Mouse (Mus musculus): ENCODE data around the gene Metrnl. TPM values are rescaled to one million over a fixed set of nuclear protein-coding genes. Genes with fewer than 3 reads are reported as not detected.

Gene Metrnl
- polyA plus RNA-seq, 1 experiment from 2014 or later = 21.5 TPM

DNA sequence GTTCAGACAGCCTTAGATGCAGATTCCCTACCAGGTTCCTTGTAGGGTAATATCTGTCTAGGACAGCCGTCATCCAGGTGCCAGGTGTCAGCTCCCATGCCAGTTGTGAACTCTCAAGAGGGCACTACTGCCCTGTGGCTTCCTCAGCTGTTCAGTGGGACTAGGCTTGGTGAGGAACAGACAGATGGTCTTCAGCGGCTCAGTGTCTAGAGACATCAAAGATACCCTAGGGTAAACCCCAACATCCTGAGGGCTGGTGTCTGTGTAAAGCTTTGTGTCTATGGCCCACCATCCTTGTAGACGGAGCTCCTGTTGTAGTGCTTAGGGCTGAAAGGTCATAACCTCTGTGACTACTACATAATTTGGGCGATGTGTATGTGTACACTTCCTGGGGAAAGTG is 4.1 kb upstream of the Metrnl start:
- Histone ChIP-seq H3K4me3 (ENCODE audit: low read depth, low read length) (no peak overlapping the region), H3K4me2 (ENCODE audit: low read depth, low read length) (no peak overlapping the region), H3K27ac (ENCODE audit: low read depth, low read length) (no peak overlapping the region), H3K27me3 (ENCODE audit: control insufficient read depth, insufficient read depth, low read length) (no peaks in the 10 kb centered on the region; the same call in 1 of the 2 replicates), H3K4me1 (ENCODE audit: control insufficient read depth, insufficient read depth, low read length) (no peaks in the 10 kb centered on the region), H3K9ac (replicated peaks; ENCODE audit: low read depth, low read length) (no peak overlapping the region), H3K36me3 (ENCODE audit: control insufficient read depth, insufficient read depth, low read length) (no peaks in the 10 kb centered on the region), H3K9me3 (ENCODE audit: control insufficient read depth, low read length) (no peaks in the 10 kb centered on the region)
- WGBS = 82% methylated on average over 4 of the region's 4 CpGs
- ATAC-seq (ENCODE audit: low read depth) = no peak

GRCm38 (mm10) chr11:121698381-121698955 is 2.9 kb upstream of the Metrnl start:
- no peak for ATAC-seq (ENCODE audit: low read depth)
- no peaks in the 10 kb centered on the region for H3K36me3 ChIP-seq (ENCODE audit: control insufficient read depth, insufficient read depth, low read length)
- no peaks in the 10 kb centered on the region for H3K4me1 ChIP-seq (ENCODE audit: control insufficient read depth, insufficient read depth, low read length)
- H3K9me3 ChIP-seq (ENCODE audit: control insufficient read depth, low read length) = no peaks in the 10 kb centered on the region
- H3K27me3 ChIP-seq (ENCODE audit: control insufficient read depth, insufficient read depth, low read length) = peaks cover 6% of the 10 kb centered on the region; the same call in 1 of the 2 replicates
- H3K4me3 ChIP-seq (ENCODE audit: low read depth, low read length) = no peak overlapping the region
- H3K9ac ChIP-seq (replicated peaks; ENCODE audit: low read depth, low read length) = no peak overlapping the region
- 78% methylated on average over 5 of the region's 5 CpGs for WGBS
- no peak overlapping the region for H3K4me2 ChIP-seq (ENCODE audit: low read depth, low read length)
- H3K27ac ChIP-seq (ENCODE audit: low read depth, low read length) = no peak overlapping the region

- ATAC-seq (ENCODE audit: low read depth) = peak; percentile 88
- WGBS = under 1% methylated on average over 67 of the region's 69 CpGs
- Histone ChIP-seq H3K27ac (ENCODE audit: low read depth, low read length) (no peak overlapping the region), H3K27me3 (ENCODE audit: control insufficient read depth, insufficient read depth, low read length) (peaks cover 14% of the 10 kb centered on the region), H3K4me1 (ENCODE audit: control insufficient read depth, insufficient read depth, low read length) (0 out of 2 replicates have a peak, but pooled peaks cover 5% of the 10 kb centered on the region), H3K36me3 (ENCODE audit: control insufficient read depth, insufficient read depth, low read length) (no peaks in the 10 kb centered on the region), H3K9me3 (ENCODE audit: control insufficient read depth, low read length) (no peaks in the 10 kb centered on the region), H3K9ac (replicated peaks; ENCODE audit: low read depth, low read length) (peak overlapping the region; percentile 52), H3K4me3 (ENCODE audit: low read depth, low read length) (peak overlapping the region; percentile 61), H3K4me2 (ENCODE audit: low read depth, low read length) (peak overlapping the region; percentile 98)
Measured at GRCm38 (mm10) chr11:121702111-121702894, 959 bp downstream of the Metrnl start.

- WGBS = under 1% methylated on average over 40 of the region's 40 CpGs
- Histone ChIP-seq H3K27ac (ENCODE audit: low read depth, low read length) (no peak overlapping the region), H3K4me2 (ENCODE audit: low read depth, low read length) (peak overlapping the region; percentile 98), H3K4me1 (ENCODE audit: control insufficient read depth, insufficient read depth, low read length) (0 out of 2 replicates have a peak, but pooled peaks cover 5% of the 10 kb centered on the region), H3K4me3 (ENCODE audit: low read depth, low read length) (peak overlapping the region; percentile 61), H3K9ac (replicated peaks; ENCODE audit: low read depth, low read length) (peak overlapping the region; percentile 52), H3K27me3 (ENCODE audit: control insufficient read depth, insufficient read depth, low read length) (peaks cover 14% of the 10 kb centered on the region), H3K9me3 (ENCODE audit: control insufficient read depth, low read length) (no peaks in the 10 kb centered on the region), H3K36me3 (ENCODE audit: control insufficient read depth, insufficient read depth, low read length) (no peaks in the 10 kb centered on the region)
- peak; percentile 32; the same call in 1 of the 2 replicates for ATAC-seq (ENCODE audit: low read depth)
Measured at GRCm38 (mm10) chr11:121702895-121703618, 1.7 kb downstream of the Metrnl start.

DNA sequence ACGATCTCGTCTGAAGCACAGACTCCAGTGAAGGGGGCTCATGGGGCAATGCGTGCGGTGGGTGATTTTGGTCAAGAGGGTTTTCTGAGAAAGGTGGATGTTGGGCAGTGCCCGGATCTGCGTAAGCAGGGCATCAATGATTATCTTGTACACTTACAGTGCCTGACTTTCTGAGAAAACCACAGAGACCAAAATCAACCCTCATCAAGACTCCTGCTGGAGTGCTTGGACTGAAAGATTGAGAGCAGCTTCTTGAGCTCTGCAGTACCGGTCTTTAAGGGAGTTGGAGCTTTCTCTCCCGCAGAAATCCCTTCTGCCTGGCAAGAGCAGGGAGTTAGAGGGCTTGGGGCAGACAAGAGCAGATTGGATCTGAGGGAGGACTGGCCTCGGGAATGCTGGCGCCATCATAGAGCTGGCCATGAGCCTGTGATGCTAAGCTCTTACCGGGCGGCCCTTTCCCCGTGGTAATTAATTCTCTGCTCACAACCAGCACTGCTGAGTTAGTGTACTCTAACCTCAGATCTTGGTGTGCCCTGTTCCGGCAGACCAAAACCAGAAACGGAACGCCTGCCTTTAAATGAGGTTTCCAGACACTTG is 2.4 kb downstream of the Metrnl start:
- Histone ChIP-seq H3K4me2 (ENCODE audit: low read depth, low read length) (peak overlapping the region; percentile 98), H3K4me3 (ENCODE audit: low read depth, low read length) (peak overlapping the region; percentile 61), H3K27ac (ENCODE audit: low read depth, low read length) (no peak overlapping the region), H3K9me3 (ENCODE audit: control insufficient read depth, low read length) (no peaks in the 10 kb centered on the region), H3K9ac (replicated peaks; ENCODE audit: low read depth, low read length) (peak overlapping the region; percentile 52; the same call in 1 of the 2 replicates), H3K36me3 (ENCODE audit: control insufficient read depth, insufficient read depth, low read length) (no peaks in the 10 kb centered on the region), H3K4me1 (ENCODE audit: control insufficient read depth, insufficient read depth, low read length) (0 out of 2 replicates have a peak, but pooled peaks cover 5% of the 10 kb centered on the region), H3K27me3 (ENCODE audit: control insufficient read depth, insufficient read depth, low read length) (peaks cover 14% of the 10 kb centered on the region)
- ATAC-seq (ENCODE audit: low read depth) = no peak
- 14% methylated on average over 16 of the region's 16 CpGs for WGBS

- WGBS = 42% methylated on average over 7 of the region's 7 CpGs
- no peak for ATAC-seq (ENCODE audit: low read depth)
- no peaks in the 10 kb centered on the region for H3K9me3 ChIP-seq (ENCODE audit: control insufficient read depth, low read length)
Measured at GRCm38 (mm10) chr11:121706521-121707005, 5.2 kb downstream of the Metrnl start.

GRCm38 (mm10) chr11:121709278-121709677 is 7.9 kb downstream of the Metrnl start:
- ATAC-seq (ENCODE audit: low read depth) = no peak
- Histone ChIP-seq H3K9ac (replicated peaks; ENCODE audit: low read depth, low read length) (no peak overlapping the region), H3K36me3 (ENCODE audit: control insufficient read depth, insufficient read depth, low read length) (no peaks in the 10 kb centered on the region), H3K4me3 (ENCODE audit: low read depth, low read length) (no peak overlapping the region), H3K4me1 (ENCODE audit: control insufficient read depth, insufficient read depth, low read length) (0 out of 2 replicates have a peak, but pooled peaks cover under 1% of the 10 kb centered on the region), H3K27me3 (ENCODE audit: control insufficient read depth, insufficient read depth, low read length) (peaks cover 3% of the 10 kb centered on the region), H3K4me2 (ENCODE audit: low read depth, low read length) (no peak overlapping the region), H3K9me3 (ENCODE audit: control insufficient read depth, low read length) (no peaks in the 10 kb centered on the region), H3K27ac (ENCODE audit: low read depth, low read length) (no peak overlapping the region)
- WGBS = 90% methylated on average over 4 of the region's 4 CpGs

More at GRCm38 (mm10) chr11:121706521-121707005, 5.2 kb downstream of the Metrnl start:
- no peaks in the 10 kb centered on the region for H3K36me3 ChIP-seq (ENCODE audit: control insufficient read depth, insufficient read depth, low read length)
- H3K4me3 ChIP-seq (ENCODE audit: low read depth, low read length) = no peak overlapping the region
- no peak overlapping the region for H3K4me2 ChIP-seq (ENCODE audit: low read depth, low read length)
- H3K9ac ChIP-seq (replicated peaks; ENCODE audit: low read depth, low read length) = no peak overlapping the region
- no peak overlapping the region for H3K27ac ChIP-seq (ENCODE audit: low read depth, low read length)
- peaks cover 14% of the 10 kb centered on the region for H3K27me3 ChIP-seq (ENCODE audit: control insufficient read depth, insufficient read depth, low read length)
- 0 out of 2 replicates have a peak, but pooled peaks cover 5% of the 10 kb centered on the region for H3K4me1 ChIP-seq (ENCODE audit: control insufficient read depth, insufficient read depth, low read length)

- H3K27me3 ChIP-seq (ENCODE audit: control insufficient read depth, insufficient read depth, low read length) = no peaks in the 10 kb centered on the region
- no peak for ATAC-seq (ENCODE audit: low read depth)
- WGBS = 93% methylated on average over 5 of the region's 5 CpGs
Measured at GRCm38 (mm10) chr11:121710245-121710644, 8.9 kb downstream of the Metrnl start.

More at GRCm38 (mm10) chr11:121710245-121710644, 8.9 kb downstream of the Metrnl start:
- H3K9ac ChIP-seq (replicated peaks; ENCODE audit: low read depth, low read length) = no peak overlapping the region
- no peak overlapping the region for H3K4me3 ChIP-seq (ENCODE audit: low read depth, low read length)
- no peak overlapping the region for H3K4me2 ChIP-seq (ENCODE audit: low read depth, low read length)
- no peak overlapping the region for H3K27ac ChIP-seq (ENCODE audit: low read depth, low read length)
- no peaks in the 10 kb centered on the region for H3K9me3 ChIP-seq (ENCODE audit: control insufficient read depth, low read length)
- no peaks in the 10 kb centered on the region for H3K36me3 ChIP-seq (ENCODE audit: control insufficient read depth, insufficient read depth, low read length)
- H3K4me1 ChIP-seq (ENCODE audit: control insufficient read depth, insufficient read depth, low read length) = no peaks in the 10 kb centered on the region
